Mouse (Mus musculus): ENCODE measurements around the gene Hectd1.
A peak's percentile ranks its signal among the peaks of the same experiment; 100 is the strongest.

Hectd1 gene

DNA sequence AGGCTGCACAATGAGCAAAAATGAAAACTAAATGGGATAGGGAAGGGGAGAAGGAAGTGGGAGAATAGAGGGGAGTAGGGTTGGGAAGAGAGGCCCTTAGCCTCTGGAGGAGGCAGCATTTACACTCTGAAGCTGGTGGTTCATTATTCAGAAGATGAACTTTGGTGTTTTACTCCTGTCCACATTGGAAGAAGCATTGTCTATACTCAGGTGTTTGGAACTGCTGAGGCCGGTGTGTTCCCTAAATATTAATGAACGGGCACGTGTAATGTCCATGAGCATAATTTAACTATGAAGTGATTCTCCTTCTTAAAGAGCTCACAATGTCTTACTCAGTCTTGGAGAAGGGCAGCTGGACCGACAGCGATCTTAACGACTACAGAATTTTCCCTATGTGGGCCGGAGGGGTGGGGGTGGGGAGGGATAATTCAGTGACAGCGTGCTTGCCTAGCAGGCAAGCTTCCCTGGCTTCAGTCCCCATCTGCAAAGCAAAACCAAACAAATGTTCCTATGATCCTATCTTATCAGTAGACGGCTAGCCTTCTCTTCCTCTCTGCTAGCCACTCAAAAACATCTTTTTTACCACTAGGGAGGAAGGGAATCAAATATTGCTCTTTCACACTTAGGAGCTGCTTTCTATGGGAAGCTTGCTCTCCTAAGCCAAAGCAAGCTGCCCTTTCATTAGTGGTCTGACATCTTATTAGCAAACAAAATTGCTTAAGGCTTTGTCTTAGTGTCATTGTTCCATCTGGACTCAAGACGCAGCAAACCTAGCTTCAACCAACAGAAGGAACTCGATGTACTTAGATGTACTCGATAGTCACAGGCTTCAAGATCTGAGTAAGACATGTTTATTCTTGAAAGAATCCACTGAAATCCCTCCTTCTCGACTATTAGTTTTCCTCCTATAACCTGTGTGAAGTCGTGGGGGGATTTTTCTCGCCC, 14.5 kb upstream of the Hectd1 start:
- peak; percentile 33 for DNase-seq

DNA sequence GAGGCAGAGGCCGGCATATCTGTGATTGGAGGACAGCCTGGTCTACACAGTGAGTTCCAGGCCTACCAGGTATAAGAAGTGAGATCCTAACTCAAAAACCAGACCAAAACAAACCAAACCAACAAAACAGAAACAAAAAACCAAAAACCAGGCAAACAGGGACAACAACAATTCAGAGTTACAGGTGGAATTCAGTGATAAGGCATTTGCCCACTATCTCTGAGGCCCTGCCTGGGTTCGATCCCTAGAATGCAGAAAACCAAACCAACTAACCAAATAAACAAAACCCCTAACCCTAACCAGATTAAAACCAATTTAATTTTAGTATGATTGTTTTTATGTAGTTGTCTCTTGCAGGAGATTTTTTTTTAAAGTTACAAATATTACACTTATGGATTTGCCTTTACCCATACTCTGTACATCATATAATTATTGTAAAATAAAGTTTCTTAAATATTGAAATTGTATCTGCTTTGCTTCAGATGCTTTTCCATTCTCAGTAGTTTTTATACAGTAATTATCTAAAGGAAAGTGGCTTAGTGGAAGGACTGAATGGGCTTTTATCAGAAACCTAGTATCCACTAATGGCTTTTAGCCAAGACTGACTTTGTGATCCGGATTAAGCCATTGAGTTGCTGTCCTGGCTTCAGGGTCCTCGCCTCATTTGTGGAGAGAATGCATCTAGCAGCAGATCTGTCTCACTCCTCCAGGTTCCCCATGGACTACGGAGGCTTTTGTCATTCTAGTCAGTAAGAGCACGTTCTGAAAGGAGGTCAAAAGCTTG, 12.9 kb upstream of the Hectd1 start:
- no peak for DNase-seq

DNA sequence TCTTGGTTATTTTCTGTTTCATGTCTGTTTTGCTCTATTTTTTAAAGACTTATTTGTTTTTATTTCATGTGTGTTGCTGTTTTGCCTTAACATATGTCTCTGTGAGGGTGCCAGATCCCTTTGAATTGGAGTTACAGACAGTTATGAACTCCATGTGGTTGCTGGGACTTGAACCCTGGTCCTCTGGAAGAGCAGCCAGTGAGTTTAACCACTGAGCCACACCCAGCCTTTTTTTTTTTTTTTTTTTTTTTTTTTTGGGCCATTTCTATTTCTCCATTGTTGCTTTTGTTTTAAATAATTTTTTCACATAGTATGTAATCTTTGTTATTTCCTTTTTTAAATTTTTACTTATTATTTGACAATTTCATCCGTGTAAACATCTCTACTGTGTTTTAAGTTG, 10.5 kb upstream of the Hectd1 start:
- no peak for DNase-seq

DNA sequence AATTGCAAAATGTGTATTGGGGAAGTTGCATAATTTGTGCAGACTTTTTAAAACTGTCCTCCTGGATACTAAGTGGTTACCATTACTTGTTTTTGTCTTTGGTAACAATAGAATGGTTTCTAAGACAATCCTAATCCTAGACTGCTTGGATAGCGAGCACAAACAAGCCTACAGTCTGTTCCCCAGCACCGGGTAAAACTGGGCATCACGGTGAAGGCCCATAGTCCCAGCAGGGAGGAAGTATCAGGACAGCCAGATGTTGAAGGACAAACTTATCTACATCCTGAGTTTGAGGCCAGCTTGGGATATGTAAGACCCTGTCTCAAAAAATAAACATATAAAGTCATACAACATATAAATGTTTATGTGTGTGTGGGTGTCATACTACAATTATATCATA, 5.9 kb upstream of the Hectd1 start:
- DNase-seq, result no peak

DNA sequence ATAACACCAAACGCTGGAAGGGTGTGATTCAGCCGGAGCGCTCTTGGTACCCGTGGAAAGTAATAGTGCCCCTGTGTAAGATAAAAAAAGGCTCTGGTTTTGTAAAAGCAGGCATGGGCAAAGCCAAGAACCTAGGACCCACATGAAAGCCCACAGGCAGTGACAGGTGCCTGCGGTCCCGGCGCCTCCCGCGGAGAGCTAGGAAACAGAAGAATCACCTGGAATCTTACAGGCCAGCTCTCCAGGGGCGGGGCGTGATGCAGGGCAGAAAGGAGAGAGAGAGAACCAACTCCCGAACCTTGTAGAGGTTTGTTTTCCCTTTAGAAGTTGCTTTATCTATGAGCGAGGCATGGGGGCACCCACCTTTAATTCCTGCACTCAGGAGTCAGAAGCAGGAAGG, 2.6 kb upstream of the Hectd1 start:
- DNase-seq, result no peak

DNA sequence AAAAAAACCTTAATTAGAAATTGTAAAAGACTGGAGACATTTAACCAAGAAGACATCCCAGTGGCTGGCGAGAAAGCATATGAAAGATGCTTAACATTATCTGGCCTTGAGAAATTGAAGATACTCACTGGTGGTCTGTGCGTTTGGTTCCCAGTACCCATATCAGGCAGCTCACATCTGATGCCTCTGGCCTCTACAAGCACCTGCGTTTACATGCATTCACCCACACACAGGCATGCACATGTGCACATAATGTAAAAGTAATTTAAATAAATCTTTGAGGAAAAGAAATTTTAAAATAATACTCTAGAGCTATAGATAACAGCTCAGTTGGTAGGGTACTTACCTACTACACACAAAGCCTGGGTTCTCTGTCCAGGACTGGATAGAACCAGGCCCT, 2.0 kb upstream of the Hectd1 start:
- DNase-seq, result no peak

DNA sequence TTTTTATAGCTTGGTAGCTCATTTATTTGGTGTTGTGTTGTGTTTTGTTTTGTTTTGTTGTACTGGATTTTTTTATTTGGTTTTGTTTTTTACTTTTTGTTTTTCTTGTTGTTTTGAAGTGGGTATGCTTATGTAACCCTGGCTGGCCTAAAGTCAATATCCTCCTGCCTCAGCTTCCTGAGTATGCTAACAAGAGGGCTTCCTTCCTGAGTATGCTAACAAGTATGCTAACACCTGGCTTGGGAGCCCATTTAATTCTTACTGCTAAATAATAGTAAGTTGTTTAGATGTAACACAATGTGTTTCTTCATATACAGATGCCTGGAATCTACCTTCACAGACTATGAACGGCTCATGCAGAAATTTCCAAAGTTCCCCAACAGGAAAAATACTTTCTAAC, 1.3 kb upstream of the Hectd1 start:
- DNase-seq, result no peak

DNA sequence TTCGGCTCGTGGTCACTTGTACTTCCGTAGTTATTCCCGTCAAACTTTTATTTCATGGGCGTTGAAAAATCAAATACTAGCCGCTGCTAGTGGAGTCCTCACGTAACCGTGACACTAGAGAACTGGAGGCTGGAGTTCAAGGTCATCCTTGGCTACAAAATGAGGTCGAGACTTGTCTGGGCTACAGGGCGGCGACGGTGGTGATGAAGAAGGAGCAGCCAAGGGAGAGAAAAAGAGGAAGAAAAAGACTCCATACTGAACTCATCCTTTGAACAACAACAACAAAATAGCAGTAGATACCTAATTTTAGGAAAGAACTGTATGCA, 704 bp upstream of the Hectd1 start:
- no peak for DNase-seq

DNA sequence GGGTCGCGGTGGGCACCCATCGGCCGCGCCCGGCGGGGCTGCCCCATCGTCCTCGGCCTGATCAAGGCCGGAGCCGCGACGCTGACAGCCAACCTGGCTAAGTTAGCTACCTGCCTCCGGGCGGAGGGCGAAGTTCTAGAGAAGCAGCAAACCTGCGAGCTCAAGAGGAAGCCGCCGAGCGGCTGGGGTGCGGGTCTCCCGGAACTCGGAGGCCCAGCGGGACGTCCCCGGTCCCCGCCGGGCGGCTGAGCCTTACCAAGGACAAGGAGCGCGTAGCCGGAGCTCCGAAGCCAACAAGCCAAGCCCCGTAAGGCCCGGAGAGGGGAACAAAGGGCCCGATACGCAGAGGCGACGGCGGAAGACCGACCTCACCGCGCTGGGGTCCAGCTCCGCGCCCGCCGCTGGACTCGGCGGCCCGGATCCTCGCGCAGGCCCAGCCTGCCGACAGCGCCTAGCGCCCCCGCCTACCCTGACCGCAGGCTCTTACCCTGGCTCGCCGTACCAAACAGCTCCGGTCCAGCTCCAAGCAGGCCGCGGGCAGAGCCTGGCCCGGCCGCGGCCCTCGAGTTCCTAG, 533 bp downstream of the Hectd1 start:
- DNase-seq, result peak; percentile 65

DNA sequence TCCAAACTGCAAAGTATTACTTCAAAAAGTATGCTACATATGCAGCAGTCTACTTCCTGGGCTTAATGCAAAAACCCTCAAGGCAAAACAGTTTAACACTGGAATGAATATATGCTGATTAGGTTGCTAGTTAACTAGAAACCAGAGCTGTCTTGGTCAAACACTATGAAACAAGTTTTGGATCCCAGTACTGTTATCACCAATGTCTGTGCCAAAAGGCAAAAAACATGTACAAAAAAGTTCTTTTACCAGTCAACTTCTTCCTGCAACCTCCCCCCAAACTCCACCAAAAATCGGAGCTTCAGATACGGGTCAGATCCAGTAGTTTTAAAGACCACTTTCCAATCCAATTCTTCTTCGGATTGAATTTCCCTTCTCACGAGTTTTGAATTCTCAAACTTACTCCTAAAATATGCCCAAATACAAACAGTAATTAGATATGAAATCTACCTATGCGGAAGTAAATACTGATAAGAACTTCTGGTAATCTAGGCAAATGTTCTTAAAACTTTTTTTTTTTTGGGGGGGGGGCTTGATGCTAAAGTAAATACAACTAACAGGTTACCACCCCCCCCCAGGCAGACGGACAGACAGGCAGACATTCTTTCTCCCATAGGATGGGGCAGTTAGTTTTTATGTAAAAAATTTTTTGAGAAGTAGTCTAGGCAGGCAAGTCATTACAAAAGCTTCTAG, 1.2 kb downstream of the Hectd1 start:
- no peak for DNase-seq

DNA sequence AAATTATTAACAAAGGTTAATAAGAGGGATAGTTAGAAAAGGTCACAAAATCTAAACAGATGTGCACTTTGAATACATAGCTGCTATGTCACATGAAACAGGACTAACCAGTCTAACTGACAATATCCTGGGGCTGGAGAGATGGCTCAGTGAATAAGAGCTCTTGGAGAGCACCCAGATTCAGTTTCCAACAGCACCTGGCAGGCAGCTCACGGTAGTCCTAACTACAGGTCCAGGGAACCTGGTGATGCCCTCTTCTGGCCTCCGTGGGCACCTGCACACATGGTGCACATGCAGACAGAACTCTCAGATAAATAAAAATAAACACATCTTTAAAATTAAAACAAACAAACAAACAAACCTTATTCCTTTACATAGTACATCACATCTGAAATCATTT, 4.0 kb downstream of the Hectd1 start:
- DNase-seq, result no peak

DNA sequence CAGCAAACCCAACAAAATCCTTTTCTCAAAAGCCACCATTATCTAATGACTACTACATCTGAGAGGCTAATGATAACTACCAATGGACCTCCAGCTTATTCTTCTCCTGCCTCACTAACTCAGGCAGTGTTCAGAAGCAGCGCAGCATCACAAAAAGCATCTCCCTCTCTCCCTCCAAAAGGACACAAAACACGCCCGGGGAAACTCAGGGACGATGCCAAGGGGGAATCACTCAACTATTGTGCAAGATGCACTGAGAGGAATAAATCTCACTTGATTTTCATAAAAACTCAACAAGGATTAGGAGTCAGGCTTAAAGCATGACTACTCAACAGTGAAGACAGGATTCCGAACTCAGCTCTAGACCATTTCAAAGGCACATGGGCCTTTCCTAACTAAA, 6.0 kb downstream of the Hectd1 start:
- DNase-seq, result no peak

DNA sequence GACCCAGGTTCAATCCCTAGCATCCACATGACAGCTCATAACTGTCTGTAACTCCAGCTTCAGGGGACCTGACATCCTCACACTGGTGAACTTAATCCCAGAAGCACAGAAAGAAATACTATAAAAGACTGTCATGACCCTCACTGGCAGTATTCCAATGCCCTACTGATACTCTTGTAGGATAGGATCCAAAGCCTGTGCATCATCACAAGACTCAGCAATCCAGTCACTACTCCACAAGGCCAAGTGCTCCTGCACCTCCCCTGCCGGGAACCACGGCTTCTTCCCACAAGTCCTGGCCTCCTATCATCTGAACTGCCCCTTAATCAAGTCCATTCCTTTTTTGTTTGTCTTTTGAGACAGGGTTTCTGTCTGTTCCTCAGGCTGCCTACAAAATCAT, 6.5 kb downstream of the Hectd1 start:
- DNase-seq, result no peak

DNA sequence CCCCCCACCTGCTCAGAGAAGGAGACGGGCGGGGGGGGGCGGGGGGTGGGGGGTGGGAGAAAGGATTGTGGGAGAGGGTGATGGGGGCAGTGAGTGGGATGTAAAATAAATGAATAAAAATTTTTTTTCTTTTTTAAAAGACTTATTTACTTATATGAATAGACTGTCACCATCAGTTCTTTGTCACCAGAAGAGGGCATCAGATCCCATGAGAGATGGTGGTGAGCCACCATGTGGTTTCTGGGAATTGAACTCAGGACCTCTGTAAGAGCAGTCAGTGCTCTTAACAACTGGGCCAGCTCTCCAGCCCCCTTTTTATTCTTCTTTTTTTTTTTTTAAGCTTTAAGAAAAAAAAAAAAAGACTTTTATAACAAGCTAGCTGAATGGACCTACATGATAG, 7.1 kb downstream of the Hectd1 start:
- peak; percentile 49 for DNase-seq

DNA sequence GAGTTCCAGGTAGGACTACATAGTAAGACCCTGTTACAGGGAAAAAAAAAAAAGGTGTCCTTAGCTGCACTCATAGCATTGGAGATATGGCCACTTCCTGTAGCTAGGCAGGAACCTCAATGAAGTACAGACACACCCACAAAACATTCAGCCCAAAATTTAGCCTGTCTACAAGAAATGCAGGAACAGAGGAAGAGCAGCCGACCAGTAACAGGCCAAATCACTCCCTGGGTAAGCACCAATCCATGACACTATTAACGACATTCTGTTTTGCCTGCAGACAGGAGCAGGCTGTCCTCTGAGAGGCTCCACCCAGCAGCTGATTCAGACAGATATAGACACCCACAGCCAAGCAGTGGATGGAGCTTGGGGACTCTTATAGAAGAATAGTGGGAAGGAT, 8.1 kb downstream of the Hectd1 start:
- DNase-seq, result no peak

DNA sequence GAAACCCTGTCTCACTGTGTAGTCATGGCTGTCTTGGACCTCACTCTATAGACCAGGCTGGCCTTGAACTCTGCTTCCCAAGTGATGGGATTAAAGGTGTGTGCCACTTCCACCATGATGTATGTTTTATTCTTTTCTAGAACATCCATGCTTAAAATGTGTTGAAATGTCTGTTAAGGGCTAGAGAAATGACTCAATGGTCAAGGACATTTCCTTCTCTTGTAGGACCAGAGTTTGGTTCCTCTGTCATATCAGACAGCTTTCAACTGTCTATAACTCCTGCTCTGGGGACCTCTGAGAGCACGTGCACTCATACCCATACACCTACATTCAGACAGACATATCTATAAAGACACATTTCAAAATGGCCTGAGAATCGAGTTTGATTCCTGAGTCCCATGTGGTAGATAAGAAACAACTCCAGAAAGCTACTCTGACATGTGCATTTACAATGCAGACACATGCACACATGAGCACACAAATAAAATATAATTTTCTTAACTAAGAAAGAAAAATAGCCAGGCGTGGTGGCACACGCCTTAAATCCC, 9.3 kb downstream of the Hectd1 start:
- DNase-seq, result no peak

DNA sequence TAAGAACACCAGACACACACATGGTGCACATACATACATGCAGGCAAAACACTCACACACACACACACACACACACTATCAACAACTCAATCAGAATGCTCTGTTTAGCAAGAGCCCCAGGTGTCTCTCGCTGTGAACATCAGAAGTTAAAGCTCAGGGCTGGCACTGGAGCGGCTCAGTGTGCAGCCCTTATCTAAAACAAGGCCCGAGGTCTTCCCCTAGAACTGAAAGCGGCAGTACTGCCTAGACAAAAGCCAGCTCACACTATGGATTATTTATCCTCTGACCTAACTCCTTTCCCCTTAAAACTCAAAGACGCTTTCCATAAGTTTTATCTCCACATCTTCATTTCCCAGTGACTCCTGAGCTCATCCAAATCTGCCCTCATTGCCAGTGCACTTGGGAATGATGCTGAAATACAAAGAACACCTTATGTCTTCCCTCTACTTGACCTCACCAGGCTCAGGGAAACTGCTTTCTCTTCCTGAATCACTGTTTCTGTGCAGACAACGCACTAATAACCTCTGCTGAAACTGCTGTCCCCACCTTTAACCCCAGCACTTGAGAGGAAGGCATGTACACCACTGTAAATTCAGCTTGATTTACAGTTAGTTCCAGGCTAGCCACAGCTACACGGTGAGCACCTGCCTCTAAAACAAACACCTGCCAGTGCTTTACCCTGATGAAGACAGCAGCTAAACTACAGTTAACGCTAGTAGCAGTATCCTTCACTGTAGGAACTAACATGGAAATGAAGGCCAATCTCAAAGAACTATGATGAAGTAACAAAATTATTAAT, 11.3 kb downstream of the Hectd1 start:
- no peak for DNase-seq

DNA sequence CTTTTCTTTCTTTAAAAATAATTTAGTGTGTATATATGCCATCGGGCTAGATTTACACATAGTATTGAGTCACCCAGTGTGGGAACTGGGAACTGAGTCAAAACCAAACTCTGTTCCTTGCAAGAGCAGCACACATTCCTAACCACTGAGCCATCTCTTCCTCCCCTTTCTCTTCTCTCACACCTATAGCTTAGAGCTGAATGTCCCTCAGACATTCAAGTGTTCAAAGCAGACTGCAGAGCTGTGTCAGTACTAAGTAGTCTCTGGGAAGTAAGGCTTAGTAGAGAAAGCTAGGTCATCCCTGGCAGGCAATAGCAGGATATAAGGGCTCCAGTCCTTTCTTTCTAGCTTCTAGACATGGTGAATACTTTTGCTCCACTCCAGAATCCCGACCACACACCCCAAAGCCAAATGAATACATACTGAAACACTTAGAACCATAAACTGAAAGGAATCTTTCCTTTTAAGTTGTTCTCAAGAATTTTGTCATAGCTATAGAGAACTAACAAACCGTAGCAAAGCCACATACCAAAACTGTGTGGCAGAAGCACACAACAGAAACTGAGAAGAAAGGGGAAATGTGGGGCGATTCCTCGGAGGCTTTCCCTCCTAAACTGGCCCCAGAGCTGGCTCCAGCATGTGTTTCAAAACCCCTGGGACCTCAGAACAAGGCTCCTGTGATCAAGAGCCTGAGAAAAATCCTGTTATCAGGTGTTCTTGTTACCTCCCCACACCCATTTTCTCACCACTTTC, 17.8 kb downstream of the Hectd1 start:
- DNase-seq, result peak; percentile 33

DNA sequence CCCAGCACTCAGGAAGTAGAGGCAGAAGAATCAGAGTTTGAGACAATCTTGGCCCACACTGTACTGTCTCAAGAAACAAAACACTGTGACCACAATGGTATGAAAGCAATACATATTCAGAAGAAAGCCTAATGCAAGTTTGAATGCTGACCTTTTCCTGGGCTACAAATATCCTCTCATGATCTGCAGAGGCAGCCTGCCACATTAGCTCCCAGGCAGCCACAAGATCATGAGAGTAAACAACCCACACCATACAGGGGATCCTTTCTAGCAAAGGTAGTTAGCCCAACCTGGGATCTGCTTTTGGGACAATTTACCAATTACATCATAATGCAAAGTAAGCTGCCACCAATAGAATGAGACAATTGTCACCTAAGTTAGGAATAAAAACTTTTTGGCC, 18.8 kb downstream of the Hectd1 start:
- DNase-seq, result no peak

DNA sequence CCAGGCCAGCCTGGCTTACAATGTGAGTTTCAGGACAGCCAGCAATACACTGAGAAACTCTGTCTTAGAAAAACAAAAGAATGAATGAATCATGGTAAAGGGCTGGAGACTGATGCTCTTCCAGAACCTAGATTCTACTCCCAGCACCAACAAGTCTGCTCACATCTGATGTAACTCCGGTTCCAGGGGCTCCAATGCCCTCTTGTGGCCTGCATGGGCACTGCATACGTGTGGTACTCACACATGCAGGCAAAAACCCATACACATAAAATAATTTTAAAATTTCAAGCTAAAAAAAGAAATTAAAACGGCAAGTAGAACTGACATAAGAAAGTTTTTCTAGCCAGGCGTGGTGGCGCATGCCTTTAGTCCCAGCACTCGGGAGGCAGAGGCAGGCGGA, 44.5 kb downstream of the Hectd1 start:
- peak; percentile 42 for DNase-seq

DNA sequence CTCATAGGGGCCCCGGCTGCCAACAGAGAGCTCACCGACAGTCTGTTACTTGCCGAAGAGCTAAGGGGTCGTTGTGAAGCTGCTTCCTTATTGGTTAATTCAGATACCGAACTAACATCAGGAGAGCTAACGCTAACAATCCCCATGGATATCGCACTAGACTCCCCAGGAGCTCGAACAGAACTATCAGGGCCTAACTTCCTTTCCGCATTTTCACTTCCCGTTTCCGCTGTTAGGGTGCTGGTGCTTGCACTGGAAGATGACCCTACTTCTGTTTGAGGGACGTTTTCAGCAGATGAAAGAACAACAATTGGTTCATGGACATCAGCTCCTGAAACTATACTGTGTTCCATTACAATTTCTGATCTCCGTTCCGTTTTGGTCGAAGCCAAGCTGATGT, 60.6 kb downstream of the Hectd1 start:
- peak; percentile 16 for DNase-seq
